Mouse (Mus musculus) megakaryocyte progenitor cell, adult 5-6 weeks (primary cell): Measurements from ENCODE around the gene Gpx3. TPM values are rescaled to one million over a fixed set of nuclear protein-coding genes. Genes with fewer than 3 reads are reported as not detected.
"Not testable (repeated sequence)": the region's sequence is repeated elsewhere in the genome, so short reads cannot be mapped to it uniquely, and the experiment has no call there.

ENCODE experiments used
- ATAC-seq: replicated peaks from 2 replicates; pipeline ENCODE4 v1.8.0; 2016; ENCODE audit warnings: mild to moderate bottlenecking, moderate TSS enrichment, inconsistent platforms; ENCODE audit not compliant: poor library complexity
- total RNA-seq, 2 experiments: library from RNA; stranded (forward) in 1 of 2; stranded (reverse) in 1 of 2; fragments of 157-497, 149-512 nt in 1 of 2; fragments of 200-1000 nt in 1 of 2; gene quantifications; 2 replicates each; pipeline versions ENCODE4 v1.2.3 to v1.2.4; 2015 to 2017

Gpx3 gene
- total RNA-seq, 2 experiments from 2014 or later: 3.2 to 29.9 TPM

DNA sequence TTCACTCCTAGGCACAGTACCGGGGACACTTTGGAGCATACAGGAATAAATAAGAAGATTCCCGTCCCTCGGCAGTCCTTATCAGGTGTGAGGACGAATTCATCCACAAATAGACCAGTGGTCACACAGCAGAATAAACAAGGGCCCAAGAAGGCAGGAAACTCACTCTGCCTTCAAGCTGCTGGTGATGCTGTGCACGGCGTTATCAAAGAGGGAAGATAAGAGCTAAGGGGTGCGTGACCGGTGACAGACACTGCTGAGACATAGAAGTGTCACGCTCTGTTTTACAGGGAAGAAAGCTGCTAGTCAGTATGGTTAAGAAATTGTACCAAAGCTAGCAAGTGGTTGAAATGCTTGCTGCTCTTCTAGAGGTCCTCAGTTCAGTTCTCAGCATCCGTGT, 22.3 kb upstream of the Gpx3 start:
- ATAC-seq: no peak

DNA sequence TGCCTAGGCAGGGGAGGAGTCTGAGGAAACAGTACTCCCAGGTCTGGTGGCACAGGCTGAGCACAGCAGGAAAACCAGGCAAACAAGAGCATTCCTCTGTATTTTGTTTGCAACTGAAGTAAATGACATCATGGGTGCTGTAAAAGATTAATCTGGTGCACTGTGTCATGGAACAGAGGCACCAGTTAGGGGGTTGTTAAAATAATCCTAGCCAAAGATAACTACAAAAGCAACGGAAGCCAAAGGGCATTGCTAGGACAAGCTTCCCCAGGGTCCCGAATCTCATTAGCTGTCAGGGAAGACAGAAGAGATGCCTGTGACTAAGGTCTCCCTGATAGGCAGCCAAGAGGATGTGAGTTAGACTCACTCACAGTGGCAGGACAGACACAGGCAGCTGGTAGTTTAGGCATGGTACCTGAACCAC, 21.2 kb upstream of the Gpx3 start:
- no peak for ATAC-seq

DNA sequence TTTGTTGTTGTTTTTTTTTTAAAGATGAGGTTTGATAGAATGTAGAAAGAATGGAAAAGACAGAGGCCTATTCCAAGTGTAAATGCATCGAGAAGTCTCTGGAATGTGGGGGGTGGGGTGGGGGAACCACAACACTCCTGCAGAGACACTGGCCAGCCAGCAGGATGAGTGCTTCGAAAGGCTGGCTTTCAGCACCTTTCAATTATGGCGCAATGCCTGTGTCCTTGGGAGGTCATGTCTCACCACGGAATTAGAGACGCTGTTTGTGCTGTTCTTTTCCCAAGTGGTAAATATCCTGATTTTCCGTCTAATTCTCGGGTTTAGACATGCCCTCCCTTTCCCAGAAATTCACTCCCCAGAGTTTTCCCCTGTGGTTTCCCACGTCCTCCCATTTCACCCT, 19.6 kb upstream of the Gpx3 start:
- no peak for ATAC-seq

DNA sequence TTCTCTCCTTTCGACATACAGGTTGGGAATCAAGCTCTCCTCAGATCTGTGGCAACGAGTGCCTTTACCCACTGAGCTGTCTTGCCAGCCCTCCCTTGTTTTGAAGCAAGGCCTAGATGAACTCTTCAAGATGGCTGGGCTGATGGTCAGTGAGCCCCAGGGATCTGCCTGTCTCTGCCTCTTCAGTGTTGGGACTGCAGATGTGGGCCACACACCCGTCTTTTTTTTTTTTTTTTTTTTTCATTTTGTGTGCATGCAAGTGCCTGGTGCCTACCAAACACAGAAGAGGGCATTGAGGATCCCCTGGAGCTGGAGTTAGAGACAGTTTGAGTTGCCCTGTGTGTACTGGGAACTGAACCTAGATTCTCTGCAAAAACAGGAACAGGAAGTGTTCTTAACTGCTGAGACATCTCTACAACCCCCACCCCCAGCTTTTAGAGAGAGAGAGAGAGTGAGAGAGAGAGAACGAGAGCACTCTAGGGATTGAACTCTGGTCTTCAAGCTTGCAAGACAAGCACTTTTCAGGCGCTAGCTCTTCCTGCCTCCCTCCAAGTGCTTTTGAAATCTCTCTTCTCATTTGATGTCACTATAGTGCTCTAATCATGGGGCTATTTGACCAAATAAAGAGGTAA, 17.9 kb upstream of the Gpx3 start:
- peak; percentile 79 for ATAC-seq

DNA sequence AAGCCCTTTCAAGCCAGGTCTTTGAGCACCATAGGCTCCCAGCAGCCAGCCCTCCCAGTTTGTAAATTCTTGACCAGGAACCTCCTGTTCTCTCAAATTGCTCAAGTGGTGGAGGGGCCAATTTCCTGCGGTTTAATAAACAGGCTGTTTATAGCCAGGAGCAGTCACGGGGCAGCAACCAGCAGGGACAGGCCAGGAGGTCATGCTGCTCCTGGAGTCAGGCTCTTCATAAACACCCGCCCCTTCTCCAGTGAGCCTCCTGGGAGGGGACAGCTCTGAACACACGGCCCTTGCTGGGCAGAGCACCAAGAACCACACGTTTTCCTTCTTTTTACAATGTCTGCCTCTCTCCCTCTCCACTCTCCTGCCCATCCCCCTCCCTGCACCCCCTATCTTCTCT, 17.3 kb upstream of the Gpx3 start:
- ATAC-seq: peak; percentile 82

DNA sequence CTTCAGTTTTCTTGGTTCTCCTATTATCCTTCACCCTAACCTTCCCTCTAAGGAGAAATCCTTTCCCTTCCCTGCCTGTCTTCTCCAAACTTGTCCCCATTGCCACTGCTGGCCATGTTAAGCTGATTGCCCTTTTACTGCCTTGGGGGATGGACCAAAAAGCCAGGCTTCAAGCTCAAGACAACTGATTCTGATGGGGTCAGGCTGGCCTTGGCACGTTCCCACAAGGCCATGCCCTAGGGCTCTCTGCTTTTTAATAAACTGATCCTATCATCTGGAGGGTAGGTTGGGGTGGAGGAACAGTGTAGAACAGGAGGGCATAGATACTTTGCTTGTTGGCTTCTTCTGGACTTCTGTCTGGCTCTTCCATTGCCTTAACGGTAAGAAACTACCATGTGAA, 16.8 kb upstream of the Gpx3 start:
- no peak for ATAC-seq

- no peak for ATAC-seq
Observed at GRCm38 (mm10) chr11:54887927-54888326, 14.3 kb upstream of the Gpx3 start.

DNA sequence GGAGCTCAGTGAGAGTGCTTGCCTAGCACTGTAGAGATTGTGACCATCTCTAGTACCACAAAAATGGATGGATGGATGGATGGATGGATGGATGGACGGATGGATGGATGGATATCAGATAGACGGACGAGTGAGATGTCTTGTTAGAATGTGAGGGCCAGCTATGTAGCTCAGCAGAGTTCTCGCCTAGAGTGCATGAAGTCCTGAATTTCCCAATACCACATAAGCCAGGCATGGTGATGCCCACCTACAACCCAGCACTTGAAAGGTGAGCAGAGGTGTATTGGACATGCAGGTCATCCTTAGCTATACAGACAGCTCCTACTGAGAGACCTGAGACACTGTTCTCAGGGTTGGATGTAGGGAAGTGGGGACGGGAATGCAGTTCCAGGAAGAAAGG, 10.9 kb upstream of the Gpx3 start:
- no peak for ATAC-seq

DNA sequence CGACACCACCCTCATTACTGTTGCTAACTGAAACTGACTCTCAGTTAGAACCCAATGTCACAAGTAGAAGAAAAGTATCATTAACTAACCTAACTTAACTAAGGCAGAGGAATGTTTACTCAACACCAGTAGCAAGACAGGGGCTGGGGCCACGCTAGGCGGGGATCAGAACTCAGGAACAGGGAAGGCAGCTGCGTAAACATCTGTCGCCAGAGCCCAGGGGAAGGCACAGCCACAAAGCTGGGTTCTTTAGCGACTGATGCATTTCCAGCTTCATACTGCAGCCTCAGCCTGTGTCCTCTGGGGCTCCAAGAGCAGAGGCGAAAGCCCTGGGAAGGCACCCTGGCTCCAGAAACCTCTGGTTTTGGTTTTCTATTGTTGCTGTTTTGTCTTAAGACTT, 10.2 kb upstream of the Gpx3 start:
- ATAC-seq: no peak

GRCm38 (mm10) chr11:54894589-54894988, 7.7 kb upstream of the Gpx3 start:
- ATAC-seq: no peak

DNA sequence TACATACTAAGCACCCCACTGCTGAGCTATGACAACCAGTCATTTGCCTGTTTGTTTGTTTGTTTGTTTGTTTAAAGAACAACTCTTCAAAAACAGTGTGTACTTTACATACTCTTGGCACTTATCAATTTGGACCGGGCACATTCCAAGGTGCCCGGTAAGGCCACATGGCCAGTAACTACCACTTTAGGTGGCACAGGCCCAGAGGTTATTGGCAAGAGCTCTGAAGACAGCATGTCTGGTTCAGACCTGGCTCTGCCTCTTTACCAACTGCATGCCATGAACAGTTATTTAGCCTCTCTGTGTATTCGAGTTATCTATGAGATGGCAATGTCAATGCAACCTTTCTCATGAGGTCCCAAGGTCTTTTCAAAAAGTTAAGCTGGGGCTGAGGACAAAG, 5.6 kb upstream of the Gpx3 start:
- ATAC-seq: not testable (repeated sequence)

GRCm38 (mm10) chr11:54897470-54897869, 4.8 kb upstream of the Gpx3 start:
- no peak for ATAC-seq

- ATAC-seq: no peak
Observed at GRCm38 (mm10) chr11:54899657-54900056, 2.6 kb upstream of the Gpx3 start.

DNA sequence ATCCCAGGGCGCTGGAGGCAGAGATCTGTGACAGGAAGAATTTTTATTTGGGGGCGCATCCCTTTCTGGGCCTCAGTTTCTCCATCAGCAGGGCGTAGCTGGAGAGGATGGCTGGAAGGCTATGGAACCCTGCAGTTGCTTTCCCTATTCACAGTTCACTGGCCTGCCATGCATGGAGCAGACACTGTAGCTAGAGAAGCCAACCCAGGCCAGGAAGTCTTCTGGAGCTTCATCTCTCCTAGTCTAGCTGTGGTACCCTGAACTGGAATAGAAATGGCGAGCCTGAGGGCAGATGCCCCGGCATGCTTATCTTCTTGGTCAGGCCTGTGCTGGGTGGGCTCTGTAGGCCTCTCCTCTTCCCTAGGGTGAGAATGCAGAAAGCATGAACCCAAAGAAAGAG, 1.1 kb downstream of the Gpx3 start:
- ATAC-seq: no peak

GRCm38 (mm10) chr11:54903940-54904706, 1.9 kb downstream of the Gpx3 start:
- peak; percentile 40; the same call in 1 of the 2 replicates for ATAC-seq

- ATAC-seq: no peak
Observed at GRCm38 (mm10) chr11:54905086-54905485, 2.8 kb downstream of the Gpx3 start.

GRCm38 (mm10) chr11:54905931-54906330, 3.7 kb downstream of the Gpx3 start:
- no peak for ATAC-seq

DNA sequence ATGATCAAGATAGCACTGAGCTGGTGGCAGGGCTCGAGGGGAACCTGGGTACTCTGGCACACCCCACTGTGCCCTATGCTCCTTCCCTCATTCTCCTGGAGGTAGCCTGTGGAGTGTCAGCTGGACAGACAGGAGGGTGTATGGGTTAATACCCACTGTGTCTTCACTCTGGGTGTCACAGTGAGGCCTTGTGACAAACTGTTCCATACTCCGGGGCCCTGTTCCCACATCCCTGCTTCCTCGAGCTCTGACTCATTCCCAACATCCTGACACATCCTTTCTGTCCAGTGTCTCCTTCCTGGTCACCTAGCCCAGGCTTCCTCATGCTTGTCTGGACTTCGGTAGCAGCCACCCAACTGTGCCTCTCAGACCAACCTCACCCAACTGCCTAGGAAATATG, 4.2 kb downstream of the Gpx3 start:
- no peak for ATAC-seq

DNA sequence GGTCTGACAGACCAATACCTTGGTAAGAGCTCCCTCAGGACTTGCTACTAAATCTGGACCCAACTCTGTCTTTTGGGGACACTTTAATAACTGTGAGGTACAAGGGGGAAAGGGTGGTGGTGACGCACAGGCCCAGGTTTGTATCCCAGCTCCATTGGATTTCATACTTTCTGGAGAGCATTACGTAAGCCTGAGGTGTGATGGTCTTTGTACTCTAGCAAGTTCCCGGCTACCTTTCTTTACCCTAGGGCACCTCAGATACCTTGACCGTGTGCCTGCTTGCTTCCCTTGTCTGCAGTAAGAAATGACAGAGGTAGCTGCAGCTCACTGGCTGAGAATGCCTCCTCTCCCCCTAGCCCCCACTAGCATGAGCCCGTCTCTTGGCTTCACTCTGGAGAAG, 5.0 kb downstream of the Gpx3 start:
- no peak for ATAC-seq

DNA sequence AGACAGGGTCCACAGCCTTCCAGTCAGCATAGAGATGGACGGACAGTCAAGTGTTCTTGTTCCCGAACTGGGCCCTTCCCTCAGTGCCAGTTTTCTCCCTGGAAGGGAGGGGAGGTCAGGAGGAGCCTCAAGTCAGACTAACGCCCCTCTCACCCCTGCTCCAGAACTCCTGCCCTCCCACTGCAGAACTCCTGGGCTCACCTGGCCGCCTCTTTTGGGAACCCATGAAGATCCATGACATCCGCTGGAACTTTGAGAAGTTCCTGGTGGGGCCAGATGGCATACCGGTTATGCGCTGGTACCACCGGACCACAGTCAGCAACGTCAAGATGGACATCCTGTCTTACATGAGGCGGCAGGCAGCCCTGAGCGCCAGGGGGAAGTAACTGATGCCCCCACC, 7.0 kb downstream of the Gpx3 start:
- no peak for ATAC-seq

DNA sequence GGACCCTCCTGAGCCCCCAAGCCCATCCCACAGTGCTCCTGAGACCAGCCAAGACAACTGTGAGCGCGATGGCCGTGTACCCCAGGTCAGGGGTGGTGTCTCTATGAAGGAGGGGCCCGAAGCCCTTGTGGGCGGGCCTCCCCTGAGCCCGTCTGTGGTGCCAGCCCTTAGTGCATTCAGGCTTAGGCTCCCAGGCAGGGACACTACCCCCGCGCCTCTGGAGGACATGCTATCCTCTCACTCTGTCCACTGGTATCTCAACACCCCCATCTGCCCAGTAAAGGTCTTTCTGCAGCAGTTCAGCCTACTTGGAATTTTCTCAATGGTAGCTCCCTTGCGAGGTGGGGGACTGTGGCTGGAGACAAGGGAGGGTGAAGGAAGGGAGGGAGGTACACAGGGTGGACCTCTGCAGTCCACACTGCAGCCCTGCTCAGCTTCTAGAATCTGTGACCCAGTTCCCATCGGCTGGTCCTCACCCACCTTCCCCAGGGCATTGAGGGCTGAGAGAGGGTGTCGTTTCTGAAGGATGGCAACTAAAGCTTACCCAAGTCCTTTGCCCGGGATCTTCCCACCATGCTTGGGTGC, 7.9 kb downstream of the Gpx3 start:
- no peak for ATAC-seq

- no peak for ATAC-seq
Observed at GRCm38 (mm10) chr11:54911201-54911600, 8.9 kb downstream of the Gpx3 start.
